Mouse (Mus musculus) brain, embryonic 14.5 days (tissue): ENCODE measurements around the gene Scgb3a1. TPM values are rescaled to one million over a fixed set of nuclear protein-coding genes. Genes with fewer than 3 reads are reported as not detected.

Source experiments
- DNase-seq: peaks from one replicate; pipeline ENCODE4 v3.0.0-alpha.2; 2011; ENCODE audit warnings: low read depth
- CTCF ChIP-seq: fragments of 200-500 bp; IDR thresholded peaks from 2 replicates; pipeline ENCODE4 v1.5.1; 2012; ENCODE audit warnings: inconsistent platforms, mild to moderate bottlenecking, moderate library complexity, borderline replicate concordance; ENCODE audit not compliant: insufficient read depth, insufficient read length; ENCODE audit errors: extremely low read depth
- POLR2A ChIP-seq: fragments of 200-500 bp; IDR thresholded peaks from 2 replicates; pipeline ENCODE4 v1.6.1; 2012; ENCODE audit warnings: mild to moderate bottlenecking, inconsistent platforms, borderline replicate concordance; ENCODE audit not compliant: poor library complexity, insufficient read depth, insufficient read length, severe bottlenecking; ENCODE audit errors: extremely low read depth
- polyA plus RNA-seq: library from polyadenylated mRNA; depleted of rRNA; stranded (reverse); fragments of >200 nt; gene quantifications from 2 replicates; pipeline ENCODE4 v1.2.3, GENCODE M21; 2012; rRNA removed

Gene Scgb3a1
- polyA plus RNA-seq, 1 experiment = not detected

DNA sequence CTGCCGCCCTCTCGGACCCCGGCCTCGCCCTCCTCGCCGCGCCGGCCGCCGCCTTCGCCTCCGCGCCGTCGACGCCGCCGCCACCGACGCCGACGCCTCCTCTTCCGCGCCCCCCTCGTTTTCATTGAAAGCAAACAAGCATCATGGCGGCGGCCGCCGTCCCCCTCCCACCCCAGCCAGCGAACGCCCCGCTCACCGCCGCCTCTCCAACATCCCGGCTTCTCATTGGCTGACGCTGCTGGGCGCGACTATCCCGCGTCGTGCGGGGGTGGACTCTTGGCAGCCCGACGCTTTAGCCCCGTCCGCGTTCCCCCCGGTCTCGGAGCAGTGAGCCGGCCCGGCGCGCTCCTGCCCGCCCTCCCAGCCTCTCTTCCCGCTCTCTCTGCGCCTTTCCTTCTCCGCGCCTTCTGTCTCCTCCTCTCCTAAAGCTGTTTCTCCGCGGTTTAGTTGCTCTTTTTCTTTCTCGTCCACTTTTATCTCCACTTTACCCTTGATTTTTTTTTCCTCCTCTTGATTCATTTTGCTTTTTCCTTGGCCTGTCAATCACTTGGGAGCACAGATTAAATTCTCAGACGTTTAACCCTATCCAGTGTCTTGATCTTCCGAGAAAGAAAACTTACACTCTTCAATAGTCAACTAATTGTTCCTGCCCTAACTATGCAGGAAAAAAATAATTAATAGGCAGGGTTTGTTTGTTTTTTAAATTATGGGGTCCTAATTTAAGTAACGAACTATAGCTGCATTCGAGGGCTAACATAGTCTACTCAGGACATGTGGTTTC, 49.3 kb downstream of the Scgb3a1 start, which contains the start of gene Cnot6:
TSS of gene Cnot6 (minus strand) at position 169 of the 781 bp plus-strand sequence.
- TF ChIP-seq CTCF = no peak
- TF ChIP-seq POLR2A = peak; percentile 75
- DNase-seq = peak; percentile 99

DNA sequence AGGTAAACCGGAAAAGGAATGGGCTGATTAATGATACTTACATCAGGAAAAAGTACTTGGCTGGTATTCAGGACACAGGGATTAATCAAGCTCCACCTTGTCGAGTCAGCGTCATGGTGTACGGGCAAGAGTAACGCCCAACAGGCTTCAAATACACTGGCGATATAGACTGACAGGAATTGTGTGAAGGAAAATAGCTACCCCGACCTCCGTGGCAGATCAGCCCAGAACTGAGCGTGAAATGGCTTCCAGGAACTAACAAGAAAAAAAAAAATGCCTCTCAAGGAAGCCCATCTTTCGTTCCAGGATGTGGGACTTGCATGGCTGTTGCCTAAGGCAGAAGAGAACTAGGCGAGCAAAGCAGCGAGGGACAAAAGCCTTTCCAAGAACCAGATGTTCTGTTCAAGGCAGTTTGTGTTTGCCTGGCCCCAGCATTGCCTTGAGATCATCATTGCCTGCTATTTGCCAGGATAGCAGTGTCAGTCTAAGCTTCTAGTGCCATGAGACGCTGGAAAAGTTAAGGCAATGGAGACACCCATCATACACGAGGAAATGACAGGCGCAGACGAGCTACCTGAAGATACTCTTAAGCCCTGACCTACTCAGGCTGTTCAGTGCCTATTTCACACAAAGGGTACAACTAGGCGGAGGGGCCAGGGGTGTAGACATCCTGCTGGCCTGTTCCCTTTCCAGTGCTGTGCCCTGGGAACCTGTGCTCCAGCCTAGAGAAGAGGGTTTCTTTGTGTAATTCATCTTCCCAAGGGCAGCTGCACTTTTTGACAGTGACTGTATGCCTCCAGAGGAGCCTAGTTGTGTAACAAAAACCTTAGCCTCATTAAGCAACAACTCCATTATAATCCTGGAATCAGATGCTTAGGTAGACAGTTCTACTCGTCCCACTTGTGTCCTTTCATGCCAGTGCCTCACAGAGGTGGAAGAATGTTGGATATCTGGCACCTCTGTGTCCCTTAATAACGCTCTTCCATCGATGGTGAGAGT, 50.2 kb downstream of the Scgb3a1 start:
- peak; percentile 63 for DNase-seq
- TF ChIP-seq CTCF = no peak
- no peak for TF ChIP-seq POLR2A

Other genes starting within 250 kb of the Scgb3a1 start
- not detected in 2 replicates for gene Olfr1389, start 240.5 kb upstream of the Scgb3a1 start, polyA plus RNA-seq
- gene Olfr1388, start 227.0 kb upstream of the Scgb3a1 start, polyA plus RNA-seq = 0.16 and 0.25 TPM in 2 replicates
- not detected in 2 replicates for gene Olfr1387, start 208.3 kb upstream of the Scgb3a1 start, polyA plus RNA-seq
- gene Olfr1386, start 198.6 kb upstream of the Scgb3a1 start, polyA plus RNA-seq = not detected in 2 replicates
- gene Olfr1385, start 174.5 kb upstream of the Scgb3a1 start, polyA plus RNA-seq = not detected in 2 replicates
- gene Olfr1384, start 156.9 kb upstream of the Scgb3a1 start, polyA plus RNA-seq = not detected in 2 replicates
- not detected in 2 replicates for gene Olfr1383, start 144.0 kb upstream of the Scgb3a1 start, polyA plus RNA-seq
- not detected in 2 replicates for gene Olfr1382, start 135.4 kb upstream of the Scgb3a1 start, polyA plus RNA-seq
- not detected in 2 replicates for gene Olfr1381, start 120.2 kb upstream of the Scgb3a1 start, polyA plus RNA-seq
- gene Olfr1380, start 106.7 kb upstream of the Scgb3a1 start, polyA plus RNA-seq = not detected in 2 replicates
- 2.3 and 3.7 TPM in 2 replicates for gene Flt4, start 54.3 kb upstream of the Scgb3a1 start, polyA plus RNA-seq
- gene Cnot6, start 49.1 kb downstream of the Scgb3a1 start, polyA plus RNA-seq = 72.9 and 74.3 TPM in 2 replicates
- gene Gfpt2, start 130.6 kb downstream of the Scgb3a1 start, polyA plus RNA-seq = 5.5 and 6.7 TPM in 2 replicates
- 81.0 and 89.3 TPM in 2 replicates for gene Mapk9, start 183.1 kb downstream of the Scgb3a1 start, polyA plus RNA-seq
- 10.4 and 16.4 TPM in 2 replicates for gene Rasgef1c, start 238.2 kb downstream of the Scgb3a1 start, polyA plus RNA-seq